Mouse (Mus musculus): ENCODE data around the gene Olfr11.

Gene Olfr11

DNA sequence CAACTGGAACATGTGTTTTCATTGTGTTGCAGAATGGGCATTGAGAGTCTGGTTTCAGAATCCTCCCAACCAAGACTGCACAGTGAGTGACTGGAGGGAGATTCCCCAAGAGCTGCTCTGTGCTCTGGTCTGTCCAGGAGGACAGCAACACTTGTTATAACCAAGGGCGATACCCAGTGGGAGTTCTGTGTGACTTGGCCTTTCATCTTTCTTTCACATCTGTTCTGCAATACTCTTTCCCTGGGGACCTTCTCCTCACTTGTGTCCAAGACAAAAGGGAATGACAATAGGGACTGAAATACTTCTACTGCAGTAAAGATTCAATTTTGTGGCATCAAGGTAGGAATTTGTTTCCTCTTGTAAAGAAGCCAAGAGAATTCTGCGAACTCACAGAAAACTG is at the start of gene Olfr11:
TSS of gene Olfr11 (minus strand) at position 101 of the 400 bp plus-strand sequence.
- no peak for DNase-seq

DNA sequence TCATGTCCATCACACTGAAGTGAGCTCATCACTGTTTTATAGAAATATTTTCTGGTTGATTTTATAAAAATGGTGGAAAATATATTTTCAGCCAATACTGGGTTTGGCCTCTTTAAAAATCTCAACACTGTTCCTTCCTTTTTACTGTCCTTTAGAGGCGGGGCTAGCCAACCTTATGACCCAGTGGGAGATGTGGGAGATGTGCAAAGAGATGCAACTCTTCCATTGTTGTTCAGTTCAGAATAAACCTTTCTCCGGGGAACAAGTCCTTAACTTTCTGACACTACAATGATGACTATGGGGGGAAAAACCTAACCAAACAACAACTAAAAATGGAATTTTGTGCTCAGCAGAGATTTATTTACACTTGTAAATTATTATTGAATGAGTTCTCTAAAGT is 35.0 kb upstream of the Olfr11 start, which contains the start of gene Olfr1360:
TSS of gene Olfr1360 (minus strand) at position 101 of the 400 bp plus-strand sequence.
- DNase-seq = no peak

DNA sequence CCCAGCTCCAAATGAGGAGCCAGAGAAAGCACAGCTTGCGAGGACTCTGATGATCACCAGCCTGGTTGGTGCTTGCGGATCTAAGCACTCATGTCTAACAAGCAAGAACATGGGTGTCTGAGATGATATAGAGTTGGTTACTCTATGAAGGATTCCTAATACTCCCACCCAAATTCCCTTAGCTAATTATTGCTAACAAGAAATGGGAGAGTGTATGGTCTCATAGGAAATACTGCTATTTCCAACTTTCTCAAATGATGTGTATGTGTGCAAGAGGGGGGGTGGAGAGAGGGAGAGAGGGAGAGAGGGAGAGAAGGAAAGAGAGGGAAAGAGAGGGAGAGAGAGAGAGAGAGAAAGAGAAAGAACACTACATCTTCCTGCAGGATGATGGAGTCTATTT is 21.0 kb upstream of the Olfr11 start, which contains the start of gene Olfr1361:
TSS of gene Olfr1361 (minus strand) at position 101 of the 400 bp plus-strand sequence.
- DNase-seq = no peak

DNA sequence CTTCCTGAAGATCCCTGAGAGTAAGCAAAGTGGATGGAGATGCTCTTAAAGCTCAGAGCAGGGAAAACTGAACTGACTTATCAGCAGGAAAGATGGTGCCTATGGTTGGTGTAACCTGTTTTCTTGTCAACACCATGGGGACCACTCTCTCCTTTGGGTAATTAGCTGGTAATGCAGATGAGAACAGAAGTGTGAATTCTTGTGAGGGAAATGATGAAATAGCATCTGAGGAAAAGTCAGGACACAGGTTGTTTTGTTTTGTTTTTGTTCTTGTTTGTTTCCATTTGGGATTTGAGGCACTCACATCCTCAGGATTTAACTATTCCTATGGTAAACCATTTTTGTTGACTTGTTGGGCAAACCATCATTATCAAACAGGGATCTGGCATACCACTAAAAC is 28.4 kb downstream of the Olfr11 start, which contains the start of gene Olfr1362:
TSS of gene Olfr1362 (minus strand) at position 101 of the 400 bp plus-strand sequence.
- peak; percentile 4 for DNase-seq

DNA sequence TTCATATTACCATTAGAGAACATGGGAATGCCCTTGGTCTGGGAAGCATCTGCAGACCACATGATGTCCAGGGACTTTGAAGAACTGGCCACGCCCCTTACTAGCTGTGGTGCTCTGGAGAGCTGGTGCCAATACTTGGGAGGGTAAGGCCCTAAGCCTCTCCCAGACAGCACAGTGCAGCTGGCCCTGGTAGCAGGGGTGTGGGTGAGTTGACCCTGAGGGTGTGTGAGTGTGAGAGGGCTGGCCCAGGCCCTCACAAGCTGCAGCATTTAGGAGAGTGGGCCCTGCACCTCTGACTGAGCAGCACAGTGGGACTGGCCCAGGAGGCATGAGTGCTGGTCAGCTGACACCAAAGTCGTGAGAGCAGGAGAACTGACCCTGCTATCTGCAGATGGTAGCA is 50.7 kb downstream of the Olfr11 start:
- DNase-seq = no peak
